In the genomic region with DNA sequence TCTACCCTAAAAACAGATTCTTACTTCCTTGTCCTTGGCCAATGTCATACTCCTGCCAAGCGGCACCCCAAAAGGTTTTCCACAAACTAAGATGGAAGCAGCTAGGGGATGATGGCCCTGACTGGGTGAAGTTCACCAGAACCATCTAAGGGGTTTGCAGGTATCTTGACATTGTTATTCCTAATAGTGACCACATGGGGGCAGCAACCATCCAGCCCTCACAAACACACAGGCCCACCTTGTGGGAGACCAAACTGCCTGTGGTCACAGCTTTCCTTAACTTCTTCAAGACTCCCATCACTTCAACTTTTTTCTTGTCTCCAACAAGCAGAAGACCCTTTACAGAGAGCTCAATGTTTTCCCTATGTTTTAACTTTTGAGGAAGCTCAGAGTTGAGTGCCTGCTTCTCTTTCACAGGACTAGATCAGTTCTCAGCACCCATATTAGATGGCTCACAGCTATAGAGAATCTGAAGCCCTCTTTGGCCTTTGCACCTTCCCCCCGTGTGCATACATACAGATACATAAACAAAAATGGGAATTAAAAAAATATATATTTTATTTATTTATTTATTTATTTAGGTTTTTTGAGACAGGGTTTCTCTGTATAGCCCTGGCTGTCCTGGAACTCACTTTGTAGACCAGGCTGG, we compare ENCODE assay signal across 8 mouse cellular contexts. TPM values are rescaled to one million over a fixed set of nuclear protein-coding genes. Genes with fewer than 3 reads are reported as not detected.
A peak's percentile ranks its signal among the peaks of the same experiment; 100 is the strongest.
DNase-seq lines count a peak whose midpoint lies in the region; ATAC-seq and TF ChIP-seq lines count a peak whose summit lies in the region.

No protein-coding gene starts in this region.

- peak; percentile 87 for TF ChIP-seq RAD21 in MEL (IDR thresholded peaks at IDR 0.05; ENCODE audit: low read depth, low read length)

- H3K79me2 ChIP-seq in MEL (ENCODE audit: control insufficient read depth, insufficient read depth, low read length, poor library complexity) = no peaks in the 10 kb centered on the region

- ATAC-seq in cerebellum, adult (ENCODE audit: insufficient number of reproducible peaks, low FRiP score, low TSS enrichment) = no peak; the same call in 1 of the 2 replicates
- ATAC-seq in limb, embryonic 14.5 days (ENCODE audit: low FRiP score, low read depth) = peak; percentile 81; the same call in 1 of the 2 replicates
- peak; percentile 60; the same call in 1 of the 2 replicates for ATAC-seq in midbrain, postnatal 0 days (ENCODE audit: low FRiP score)

- H3K4me2 ChIP-seq in limb, embryonic 14.5 days (replicated peaks; ENCODE audit: low read depth, low read length, severe bottlenecking) = no peak overlapping the region
- H3K4me2 ChIP-seq in midbrain, postnatal 0 days (ENCODE audit: low read depth, low read length, poor library complexity, severe bottlenecking) = no peak overlapping the region

- TF ChIP-seq POLR2A in MEL (IDR thresholded peaks at IDR 0.05; ENCODE audit: control insufficient read depth in 1 of 2, insufficient read depth in 1 of 2, low read depth in 1 of 2, low read length in 2 of 2, poor library complexity in 1 of 2) = no peak
- TF ChIP-seq POLR2A in limb, embryonic 14.5 days (IDR thresholded peaks at IDR 0.05; ENCODE audit: borderline replicate concordance, extremely low read depth, insufficient read depth, insufficient read length) = no peak

- H3K27me3 ChIP-seq in MEL (ENCODE audit: control insufficient read depth in 1 of 2, insufficient read depth in 2 of 2, low read length in 2 of 2) = no peaks in the 10 kb centered on the region
- H3K27me3 ChIP-seq in hindbrain, embryonic 10.5 days (ENCODE audit: insufficient read depth, poor library complexity, severe bottlenecking) = no peaks in the 10 kb centered on the region
- H3K27me3 ChIP-seq in limb, embryonic 14.5 days (ENCODE audit: control insufficient read depth, insufficient read depth, low read length) = no peaks in the 10 kb centered on the region
- H3K27me3 ChIP-seq in midbrain, postnatal 0 days (ENCODE audit: insufficient read depth, low read length) = no peaks in the 10 kb centered on the region

- H3K9ac ChIP-seq in MEL (ENCODE audit: control insufficient read depth, low read depth, low read length, poor library complexity, severe bottlenecking) = no peak overlapping the region
- H3K9ac ChIP-seq in limb, embryonic 14.5 days (ENCODE audit: low read depth, low read length, severe bottlenecking) = no peak overlapping the region
- no peak overlapping the region for H3K9ac ChIP-seq in midbrain, postnatal 0 days (replicated peaks; ENCODE audit: low read length, poor library complexity, severe bottlenecking)

- H3K4me1 ChIP-seq in MEL (ENCODE audit: control insufficient read depth in 1 of 2, insufficient read depth in 2 of 2, low read length in 2 of 2) = no peaks in the 10 kb centered on the region
- no peaks in the 10 kb centered on the region for H3K4me1 ChIP-seq in hindbrain, embryonic 10.5 days (replicated peaks)
- H3K4me1 ChIP-seq in limb, embryonic 14.5 days (ENCODE audit: control insufficient read depth, insufficient read depth, low read length) = no peaks in the 10 kb centered on the region
- H3K4me1 ChIP-seq in midbrain, postnatal 0 days (ENCODE audit: insufficient read depth, low read length) = no peaks in the 10 kb centered on the region

- WGBS in hindbrain, embryonic 10.5 days = 44% methylated on average over 2 of the region's 2 CpGs
- WGBS in limb, embryonic 14.5 days = 46% methylated on average over 2 of the region's 2 CpGs
- 46% methylated on average over 2 of the region's 2 CpGs for WGBS in midbrain, postnatal 0 days

- no peaks in the 10 kb centered on the region for H3K36me3 ChIP-seq in MEL (ENCODE audit: control insufficient read depth in 1 of 2, insufficient read depth in 2 of 2, low read length in 2 of 2)
- no peaks in the 10 kb centered on the region for H3K36me3 ChIP-seq in hindbrain, embryonic 10.5 days
- no peaks in the 10 kb centered on the region for H3K36me3 ChIP-seq in limb, embryonic 14.5 days (ENCODE audit: control insufficient read depth, insufficient read depth, low read length)
- H3K36me3 ChIP-seq in midbrain, postnatal 0 days (ENCODE audit: insufficient read depth, low read length) = no peaks in the 10 kb centered on the region

- DNase-seq in cerebellum, adult 18-20 months = peak; percentile 49 to 71
- DNase-seq in MEL (ENCODE audit: low read depth, low spot score) = peak; percentile 89
- DNase-seq in embryo, embryonic 10.5 days (ENCODE audit: low spot score) = peak; percentile 75
- peak; percentile 49 for DNase-seq in hindbrain, embryonic 10.5 days (ENCODE audit: low spot score)
- DNase-seq in limb, embryonic 14.5 days (ENCODE audit: low spot score) = peak; percentile 65
- peak; percentile 71 for DNase-seq in midbrain, postnatal 0 days (ENCODE audit: low spot score)
- DNase-seq in gastrocnemius, adult 18-20 months (ENCODE audit: low spot score) = no peak

- H3K27ac ChIP-seq in MEL (ENCODE audit: control insufficient read depth, low read depth, low read length) = no peak overlapping the region
- H3K27ac ChIP-seq in hindbrain, embryonic 10.5 days = no peak overlapping the region
- no peak overlapping the region for H3K27ac ChIP-seq in limb, embryonic 14.5 days (replicated peaks; ENCODE audit: low read depth, low read length)
- H3K27ac ChIP-seq in midbrain, postnatal 0 days (ENCODE audit: low read depth, low read length) = no peak overlapping the region

- peak; percentile 79 to 83 (median 80) for TF ChIP-seq CTCF in MEL (IDR thresholded peaks at IDR 0.05 in 2 of 3, conservative IDR thresholded peaks at IDR 0.05 in 1 of 3; ENCODE audit: control insufficient read depth in 1 of 3, insufficient read depth in 1 of 3, low read depth in 2 of 3, low read length in 3 of 3, poor library complexity in 1 of 3, severe bottlenecking in 1 of 3)
- peak; percentile 90 for TF ChIP-seq CTCF in midbrain, postnatal 0 days (IDR thresholded peaks at IDR 0.05)

- no peak overlapping the region for H3K4me3 ChIP-seq in MEL (ENCODE audit: control insufficient read depth in 1 of 2, insufficient read depth in 1 of 2, low read depth in 2 of 2, low read length in 2 of 2)
- H3K4me3 ChIP-seq in hindbrain, embryonic 10.5 days = no peak overlapping the region
- H3K4me3 ChIP-seq in limb, embryonic 14.5 days (replicated peaks; ENCODE audit: low read length) = no peak overlapping the region
- no peak overlapping the region for H3K4me3 ChIP-seq in midbrain, postnatal 0 days (ENCODE audit: low read depth, low read length)

- no peak for TF ChIP-seq EP300 in MEL (IDR thresholded peaks at IDR 0.05; ENCODE audit: low read depth in 1 of 2, low read length in 2 of 2)

- H3K9me3 ChIP-seq in MEL (replicated peaks; ENCODE audit: insufficient read depth, low read length) = no peaks in the 10 kb centered on the region
- H3K9me3 ChIP-seq in hindbrain, embryonic 10.5 days = peaks cover 2% of the 10 kb centered on the region; the same call in 1 of the 2 replicates
- H3K9me3 ChIP-seq in limb, embryonic 14.5 days (ENCODE audit: control insufficient read depth, low read length) = no peaks in the 10 kb centered on the region
- H3K9me3 ChIP-seq in midbrain, postnatal 0 days (ENCODE audit: low read length) = no peaks in the 10 kb centered on the region

RNA-seq across cellular contexts. Expression of a gene that starts 21.6 kb away (rescaled TPM):
- 24.2 and 25.3 TPM in 2 replicates for total RNA-seq in MEL (2012; rRNA removed)
- 10 to 100 TPM in 1 of 2 experiments, not detected in 1; 61.4 TPM for polyA plus RNA-seq in MEL (2012; ENCODE audit: insufficient read depth in 1 of 2, insufficient read length in 2 of 2, low read depth in 1 of 2, low replicate concordance in 2 of 2, missing spikeins in 1 of 2)
- 59.9 and 64.5 TPM in 2 replicates for polyA plus RNA-seq in hindbrain, embryonic 10.5 days (2016; fragmentation: Nextera tagmentation; extraction: Ambion mirVana)
- polyA plus RNA-seq in limb, embryonic 14.5 days (2012; rRNA removed) = 39.9 and 41.6 TPM in 2 replicates
- 30.8 and 34.2 TPM in 2 replicates for polyA plus RNA-seq in limb, embryonic 14.5 days (2014; fragmentation: Nextera tagmentation; extraction: Ambion mirVana)
- 39.3 and 52.8 TPM in 2 replicates for total RNA-seq in midbrain, postnatal 0 days (2014; rRNA removed)
- 23.0 and 24.8 TPM in 2 replicates for polyA plus RNA-seq in midbrain, postnatal 0 days (2015; fragmentation: Nextera tagmentation; extraction: Ambion mirVana)
- 10 to 100 TPM; 23.2 to 43.9 TPM for total RNA-seq in gastrocnemius, adult 18-20 months (2021)

RNA-seq across cellular contexts. Expression of a gene that starts 21.6 kb away (rescaled TPM):
- 149 and 179 TPM in 2 replicates for total RNA-seq in MEL (2012; rRNA removed)
- polyA plus RNA-seq in MEL (2012; ENCODE audit: insufficient read depth in 1 of 2, insufficient read length in 2 of 2, low read depth in 1 of 2, low replicate concordance in 2 of 2, missing spikeins in 1 of 2) = 100 to 1,000 TPM in 1 of 2 experiments, not detected in 1; 239 TPM
- polyA plus RNA-seq in hindbrain, embryonic 10.5 days (2016; fragmentation: Nextera tagmentation; extraction: Ambion mirVana) = 75.7 and 88.1 TPM in 2 replicates
- polyA plus RNA-seq in limb, embryonic 14.5 days (2012; rRNA removed) = 62.7 and 62.9 TPM in 2 replicates
- polyA plus RNA-seq in limb, embryonic 14.5 days (2014; fragmentation: Nextera tagmentation; extraction: Ambion mirVana) = 68.0 and 70.3 TPM in 2 replicates
- total RNA-seq in midbrain, postnatal 0 days (2014; rRNA removed) = 37.2 and 46.6 TPM in 2 replicates
- 55.7 and 57.4 TPM in 2 replicates for polyA plus RNA-seq in midbrain, postnatal 0 days (2015; fragmentation: Nextera tagmentation; extraction: Ambion mirVana)
- 10 to 100 TPM; 61.6 to 62.4 TPM for total RNA-seq in gastrocnemius, adult 18-20 months (2021)

RNA-seq across cellular contexts. Expression of a gene that starts 27.9 kb away (rescaled TPM):
- total RNA-seq in MEL (2012; rRNA removed) = 4.4 and 4.6 TPM in 2 replicates
- polyA plus RNA-seq in MEL (2012; ENCODE audit: insufficient read depth in 1 of 2, insufficient read length in 2 of 2, low read depth in 1 of 2, low replicate concordance in 2 of 2, missing spikeins in 1 of 2) = 10 to 100 TPM in 1 of 2 experiments, not detected in 1; 14.4 TPM
- 136 and 227 TPM in 2 replicates for polyA plus RNA-seq in hindbrain, embryonic 10.5 days (2016; fragmentation: Nextera tagmentation; extraction: Ambion mirVana)
- polyA plus RNA-seq in limb, embryonic 14.5 days (2012; rRNA removed) = 157 and 189 TPM in 2 replicates
- 68.7 and 88.1 TPM in 2 replicates for polyA plus RNA-seq in limb, embryonic 14.5 days (2014; fragmentation: Nextera tagmentation; extraction: Ambion mirVana)
- 199 and 216 TPM in 2 replicates for total RNA-seq in midbrain, postnatal 0 days (2014; rRNA removed)
- polyA plus RNA-seq in midbrain, postnatal 0 days (2015; fragmentation: Nextera tagmentation; extraction: Ambion mirVana) = 326 and 332 TPM in 2 replicates
- 1 to 10 TPM; 3.9 to 4.8 TPM for total RNA-seq in gastrocnemius, adult 18-20 months (2021)

RNA-seq across cellular contexts. Expression of a gene that starts 31.7 kb away (rescaled TPM):
- 137 and 142 TPM in 2 replicates for total RNA-seq in MEL (2012; rRNA removed)
- polyA plus RNA-seq in MEL (2012; ENCODE audit: insufficient read depth in 1 of 2, insufficient read length in 2 of 2, low read depth in 1 of 2, low replicate concordance in 2 of 2, missing spikeins in 1 of 2) = 100 to 1,000 TPM in 1 of 2 experiments, not detected in 1; 312 TPM
- 105 and 116 TPM in 2 replicates for polyA plus RNA-seq in hindbrain, embryonic 10.5 days (2016; fragmentation: Nextera tagmentation; extraction: Ambion mirVana)
- 73.4 and 83.1 TPM in 2 replicates for polyA plus RNA-seq in limb, embryonic 14.5 days (2012; rRNA removed)
- 77.2 and 84.6 TPM in 2 replicates for polyA plus RNA-seq in limb, embryonic 14.5 days (2014; fragmentation: Nextera tagmentation; extraction: Ambion mirVana)
- total RNA-seq in midbrain, postnatal 0 days (2014; rRNA removed) = 61.8 and 67.0 TPM in 2 replicates
- 89.0 and 100 TPM in 2 replicates for polyA plus RNA-seq in midbrain, postnatal 0 days (2015; fragmentation: Nextera tagmentation; extraction: Ambion mirVana)
- total RNA-seq in gastrocnemius, adult 18-20 months (2021) = 10 to 100 TPM; 73.4 to 74.3 TPM

RNA-seq across cellular contexts. Expression of a gene that starts 40.6 kb away (rescaled TPM):
- 10.9 and 11.4 TPM in 2 replicates for total RNA-seq in MEL (2012; rRNA removed)
- 100 to 1,000 TPM in 1 of 2 experiments, not detected in 1; 106 TPM for polyA plus RNA-seq in MEL (2012; ENCODE audit: insufficient read depth in 1 of 2, insufficient read length in 2 of 2, low read depth in 1 of 2, low replicate concordance in 2 of 2, missing spikeins in 1 of 2)
- polyA plus RNA-seq in hindbrain, embryonic 10.5 days (2016; fragmentation: Nextera tagmentation; extraction: Ambion mirVana) = 27.7 and 29.7 TPM in 2 replicates
- polyA plus RNA-seq in limb, embryonic 14.5 days (2012; rRNA removed) = 53.9 and 68.4 TPM in 2 replicates
- 20.6 and 20.7 TPM in 2 replicates for polyA plus RNA-seq in limb, embryonic 14.5 days (2014; fragmentation: Nextera tagmentation; extraction: Ambion mirVana)
- total RNA-seq in midbrain, postnatal 0 days (2014; rRNA removed) = 43.5 and 47.7 TPM in 2 replicates
- polyA plus RNA-seq in midbrain, postnatal 0 days (2015; fragmentation: Nextera tagmentation; extraction: Ambion mirVana) = 88.3 and 89.3 TPM in 2 replicates
- 10 to 100 TPM; 78.6 to 79.3 TPM for total RNA-seq in gastrocnemius, adult 18-20 months (2021)
